Mouse (Mus musculus) MN1 (cell line): ENCODE measurements around the gene Pola2.

ENCODE experiments used
- DNase-seq: peaks from one replicate; pipeline ENCODE4 v3.0.0-alpha.2; 2016; ENCODE audit warnings: low spot score

The Pola2 gene

DNA sequence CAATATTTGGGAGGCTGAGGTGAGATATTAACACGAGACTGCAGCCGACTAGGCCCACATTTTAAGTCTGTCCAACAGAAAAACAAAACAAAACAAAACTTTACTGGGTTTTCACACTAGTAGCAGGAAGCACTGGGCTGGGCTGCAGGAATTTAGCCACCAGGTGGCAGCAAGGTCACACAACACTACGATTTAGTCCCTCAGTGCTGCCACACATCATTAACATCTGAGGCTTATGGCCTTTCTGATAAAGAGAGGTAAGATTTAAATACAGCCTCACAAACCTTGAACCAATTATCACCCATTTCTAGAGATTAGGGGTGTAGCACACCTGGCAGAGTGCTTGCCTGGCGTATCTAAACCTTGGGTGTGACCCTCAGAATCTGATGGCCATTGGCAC is 1.3 kb upstream of the Pola2 start:
- peak; percentile 82 for DNase-seq

DNA sequence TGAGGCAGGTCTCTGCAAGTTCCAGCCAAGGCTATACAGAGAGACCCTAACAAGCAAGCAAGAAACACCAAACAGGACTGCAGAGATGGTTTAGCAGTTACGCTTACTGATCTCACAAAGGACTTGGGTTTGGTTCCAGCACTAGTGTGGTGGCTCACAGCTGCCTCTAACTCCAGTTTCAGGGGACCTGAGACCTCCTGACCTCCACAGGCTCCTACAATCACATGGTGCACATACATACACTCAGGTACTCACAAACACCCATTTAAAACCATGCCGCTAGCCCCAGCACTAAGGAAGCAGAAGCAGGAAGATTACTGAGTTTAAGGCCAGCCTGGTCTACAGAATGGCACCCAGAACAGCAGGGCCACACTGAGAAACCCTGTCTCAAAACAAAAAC is 802 bp upstream of the Pola2 start:
- DNase-seq, result no peak

DNA sequence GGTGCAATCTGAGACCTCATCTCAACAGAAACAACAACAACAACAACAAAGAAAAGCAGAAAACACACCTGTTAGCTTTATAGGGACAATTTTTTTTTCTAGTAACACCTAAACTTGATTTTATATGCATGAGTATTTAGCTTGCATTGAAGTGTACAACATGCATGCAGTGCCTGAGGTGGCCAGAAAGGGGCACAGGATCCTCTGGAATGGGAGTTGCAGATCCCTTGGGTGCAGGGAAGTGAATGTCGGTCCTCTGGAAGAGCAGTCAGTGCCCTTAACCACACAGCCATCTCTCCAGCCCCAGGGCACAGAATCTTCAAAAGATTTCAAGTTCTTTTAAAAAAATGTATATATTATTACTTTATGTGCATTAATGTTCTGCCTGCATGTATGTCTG is 1.4 kb downstream of the Pola2 start:
- peak; percentile 32 for DNase-seq

DNA sequence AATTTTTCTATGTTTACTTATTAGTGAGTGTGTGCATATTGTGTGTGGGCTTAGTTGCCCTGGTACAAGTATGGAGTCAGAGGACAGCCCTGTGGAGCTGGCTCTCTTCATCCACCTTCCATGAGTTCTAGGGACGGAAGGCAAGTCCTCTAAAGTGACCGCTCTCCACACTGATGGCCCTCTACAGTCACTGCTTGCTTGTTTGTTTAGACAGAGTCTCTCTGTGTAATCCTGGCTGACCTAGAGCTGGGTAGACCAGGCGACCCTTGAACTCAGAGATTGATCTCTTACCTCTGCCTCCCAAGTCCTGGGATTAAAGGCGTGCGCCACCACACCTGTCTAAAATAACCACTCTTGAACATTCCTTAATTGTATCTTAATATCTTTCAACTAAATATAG is 6.6 kb downstream of the Pola2 start:
- DNase-seq, result no peak

DNA sequence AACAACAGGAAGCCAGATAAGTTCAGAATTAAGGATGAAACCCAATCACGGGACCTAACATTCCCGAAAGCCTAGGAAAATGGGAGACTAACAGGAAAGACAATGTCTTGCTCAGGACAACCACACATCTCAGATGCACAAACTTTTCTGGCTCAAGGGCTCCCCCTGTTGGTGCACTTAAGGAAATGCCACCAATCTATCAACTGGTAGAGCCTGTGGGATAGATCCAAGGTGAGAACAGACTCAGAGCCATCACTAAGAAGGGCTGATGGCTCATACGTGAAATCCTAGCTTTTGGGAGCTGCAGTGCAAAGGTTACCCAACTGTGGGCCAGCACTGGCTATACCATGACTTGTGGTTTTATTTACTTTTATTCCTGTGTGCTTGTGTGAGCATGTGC is 7.3 kb downstream of the Pola2 start:
- peak; percentile 82 for DNase-seq

DNA sequence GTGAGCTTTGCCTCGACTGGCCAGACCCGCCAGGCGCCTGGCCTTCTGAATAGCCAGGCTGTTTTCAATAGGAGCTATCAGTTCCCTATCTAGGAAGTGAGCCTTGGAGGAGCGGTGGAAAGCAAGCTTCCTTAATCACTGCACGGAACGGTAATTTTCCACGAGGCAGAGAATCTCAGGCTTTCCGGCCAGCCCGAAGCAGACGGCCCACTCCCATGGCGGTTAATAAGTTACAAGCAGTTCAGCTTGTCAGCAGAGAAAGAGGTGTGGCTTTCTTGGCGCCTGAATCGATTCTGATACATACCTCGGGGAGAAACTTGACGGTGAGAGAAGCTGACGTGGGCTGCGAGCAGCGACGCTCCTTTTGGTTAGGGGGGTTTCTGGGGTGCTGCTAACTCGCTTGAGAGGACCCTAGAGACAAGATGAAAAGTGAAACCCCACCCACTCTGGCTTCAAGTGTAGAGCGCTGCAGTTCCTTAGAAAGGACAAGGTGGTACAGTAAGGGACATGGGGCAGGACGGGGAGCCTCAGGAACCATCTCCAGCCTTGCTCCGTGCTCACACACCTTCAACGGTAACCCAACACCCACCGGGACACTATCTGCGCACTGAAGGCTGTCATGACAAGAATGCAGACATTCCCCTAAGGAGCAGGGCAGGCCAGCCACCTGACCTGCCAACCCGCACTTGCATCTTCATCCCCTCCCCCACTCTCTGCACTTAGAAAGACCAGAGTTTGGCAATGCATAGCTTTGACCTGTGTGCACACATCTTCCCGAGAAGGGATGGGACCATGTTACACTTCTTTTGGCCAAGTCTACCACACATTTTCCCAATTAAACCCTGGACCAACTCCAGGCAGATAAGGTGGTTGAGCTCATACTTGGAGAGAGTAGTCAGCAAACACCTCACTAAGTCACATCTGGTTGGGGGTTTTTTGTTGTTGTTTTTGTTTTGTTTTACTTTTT is 8.0 kb downstream of the Pola2 start:
- DNase-seq, result peak; percentile 29

DNA sequence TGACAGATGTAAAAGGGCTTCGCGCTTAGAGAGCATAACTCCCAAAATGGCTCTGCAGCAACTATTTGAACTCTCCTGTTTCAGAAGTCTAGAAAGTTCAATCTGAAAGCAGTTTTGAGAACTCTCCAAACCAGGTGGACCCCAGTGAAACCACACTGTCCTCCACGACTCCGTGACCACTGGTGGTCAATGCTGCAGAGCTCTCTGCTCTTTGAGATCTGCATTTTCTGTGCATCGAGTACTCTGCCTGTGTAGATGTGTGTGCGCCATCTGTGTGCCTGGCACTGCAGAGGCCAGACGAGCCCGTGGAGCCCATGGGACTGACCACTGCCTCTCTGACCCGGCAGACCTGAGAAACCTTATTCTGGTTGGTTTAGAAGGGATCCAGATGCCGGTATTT is 9.1 kb downstream of the Pola2 start:
- no peak for DNase-seq

DNA sequence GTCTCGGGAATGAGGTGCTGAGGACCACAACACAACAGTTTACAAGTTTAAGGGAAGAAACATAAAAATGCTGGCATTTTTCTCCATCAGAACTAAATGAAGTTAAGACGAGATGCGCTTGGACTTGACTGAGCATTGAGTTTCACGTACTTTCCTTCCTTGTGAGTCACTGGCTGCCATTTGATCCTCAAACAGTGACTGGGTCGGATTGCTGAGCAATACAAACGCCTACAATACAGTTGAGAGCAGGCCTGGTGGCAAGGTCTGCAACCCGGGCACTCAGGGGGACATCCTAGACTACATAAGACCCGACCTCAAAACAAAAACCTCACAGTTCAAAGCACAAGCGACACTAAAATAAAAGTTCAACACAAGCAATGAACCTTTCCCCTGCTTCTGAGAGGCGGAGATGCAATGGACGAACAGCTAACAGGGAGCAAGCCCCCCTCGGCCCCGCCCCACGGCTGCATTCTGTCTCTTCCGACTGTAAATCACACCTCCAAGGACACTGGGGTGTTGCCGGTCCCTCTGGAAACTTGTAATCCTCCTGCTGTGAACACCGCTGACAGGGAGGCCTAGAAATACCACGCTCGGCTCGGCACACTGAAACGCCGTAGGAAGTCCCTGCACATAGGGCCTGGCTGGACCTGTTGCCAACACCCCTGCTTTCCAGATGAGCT is 9.8 kb downstream of the Pola2 start:
- DNase-seq, result no peak

DNA sequence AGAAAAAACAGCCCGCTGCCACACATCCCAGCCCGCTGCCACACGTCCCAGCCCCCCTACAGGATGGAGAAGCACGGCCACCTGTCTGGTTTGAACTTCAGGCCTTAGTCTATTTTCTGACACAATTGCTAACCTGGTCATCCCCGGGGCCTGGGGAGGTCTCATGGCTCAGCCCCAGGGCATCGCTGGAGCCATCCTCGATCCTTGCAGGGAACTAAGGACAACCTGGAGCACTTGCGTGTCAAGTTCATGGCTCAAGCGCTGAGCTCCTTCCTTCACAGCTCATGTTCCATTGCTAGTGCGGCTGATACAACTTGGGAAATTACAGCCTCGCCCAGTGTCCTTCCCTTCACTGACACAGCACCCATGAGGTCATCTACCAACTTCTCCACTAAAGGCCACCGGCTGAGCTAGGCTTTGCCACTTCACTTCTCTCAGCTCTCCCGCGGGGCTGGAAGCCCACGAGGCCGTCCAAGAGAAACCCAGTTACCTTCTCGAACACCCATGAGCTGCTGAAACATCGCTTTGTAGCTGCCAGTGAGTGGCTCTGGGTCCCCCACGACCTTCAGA is 10.7 kb downstream of the Pola2 start:
- no peak for DNase-seq

DNA sequence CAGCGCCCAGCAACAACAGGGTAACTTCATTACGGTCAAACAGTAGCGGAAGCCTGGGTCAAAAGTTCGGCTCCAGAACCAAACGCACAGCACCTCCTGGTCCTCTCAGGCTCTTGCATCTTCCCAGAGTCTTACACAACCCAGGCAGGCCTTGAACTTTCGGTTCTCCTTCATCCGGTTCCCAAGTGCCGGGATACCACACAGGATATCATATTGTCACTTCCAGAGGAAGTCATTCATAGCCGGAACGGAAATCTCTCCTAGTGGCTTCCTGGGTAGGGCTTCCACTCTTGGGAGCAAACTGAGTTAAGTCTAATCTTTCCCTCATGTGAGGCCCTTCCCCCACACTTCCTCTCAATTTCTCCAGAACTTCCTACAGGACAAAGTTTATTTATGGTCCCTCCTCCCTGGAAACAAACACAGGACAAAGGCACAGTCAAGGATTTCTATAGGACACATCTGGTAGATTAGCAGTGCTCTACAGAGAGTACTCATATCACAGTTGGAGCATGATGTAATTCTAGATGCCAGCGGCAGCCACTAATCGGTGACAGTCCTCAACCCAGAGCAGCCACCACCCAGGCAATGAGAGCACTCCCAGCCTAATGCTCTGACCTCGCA is 11.8 kb downstream of the Pola2 start:
- peak; percentile 14 for DNase-seq

DNA sequence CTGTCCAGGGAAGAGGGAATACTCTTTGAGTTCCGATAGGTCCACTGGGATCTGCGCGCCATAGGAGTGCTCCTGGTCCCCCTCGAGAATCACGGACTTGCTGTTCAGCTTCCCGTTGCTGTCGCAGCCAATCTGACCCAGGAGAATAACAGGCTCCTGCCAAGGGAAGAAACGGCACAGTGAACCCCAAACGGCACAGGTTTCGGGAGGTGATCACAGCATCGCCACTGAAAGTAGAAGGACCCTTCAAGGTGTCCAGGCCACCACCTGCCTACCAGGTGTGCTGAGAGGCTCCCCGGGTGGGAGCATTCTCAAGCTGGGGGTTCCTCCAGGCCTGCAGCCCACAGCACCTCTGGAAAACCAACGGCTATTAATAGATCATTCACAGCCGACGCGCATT is 12.4 kb downstream of the Pola2 start:
- DNase-seq, result no peak

DNA sequence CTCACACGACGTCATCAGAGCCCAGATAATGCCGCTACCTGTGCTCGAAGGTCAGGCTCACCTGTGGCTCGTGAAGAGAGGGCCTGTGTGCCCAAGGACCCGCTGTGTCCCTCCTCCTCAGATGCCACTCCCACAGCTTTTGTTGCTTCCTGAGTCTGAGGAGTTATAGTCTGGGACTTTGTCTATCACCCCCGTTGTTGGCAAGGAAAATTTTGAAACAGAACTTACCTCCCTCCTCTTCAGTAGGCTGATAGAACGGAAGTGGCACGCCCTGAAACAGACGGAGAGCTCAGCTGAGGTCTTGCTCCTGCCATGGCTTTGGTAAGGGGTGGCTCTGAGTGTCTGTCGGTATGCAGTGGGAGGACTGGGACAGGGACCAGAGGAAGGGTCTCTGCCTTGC is 13.8 kb downstream of the Pola2 start:
- no peak for DNase-seq

DNA sequence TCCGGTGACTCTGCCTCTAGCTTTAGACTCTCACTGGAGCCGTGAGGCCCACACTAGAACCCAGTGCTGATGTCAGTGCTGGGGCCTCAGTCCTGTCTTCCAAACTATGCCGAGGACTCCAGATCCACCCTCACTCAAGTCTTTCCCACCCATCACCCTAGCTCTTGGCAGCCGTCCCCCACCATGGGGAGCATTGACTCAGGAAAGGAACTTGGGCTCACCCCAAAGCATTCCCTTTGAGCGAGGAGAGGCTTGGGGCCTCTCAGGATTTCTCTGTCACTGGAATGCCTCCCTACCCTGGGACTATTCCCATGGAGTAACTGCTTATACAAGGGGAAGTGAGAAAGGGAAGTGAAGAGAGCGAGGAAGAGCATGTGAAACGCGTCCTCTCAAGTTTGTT is 18.1 kb downstream of the Pola2 start:
- DNase-seq, result no peak

DNA sequence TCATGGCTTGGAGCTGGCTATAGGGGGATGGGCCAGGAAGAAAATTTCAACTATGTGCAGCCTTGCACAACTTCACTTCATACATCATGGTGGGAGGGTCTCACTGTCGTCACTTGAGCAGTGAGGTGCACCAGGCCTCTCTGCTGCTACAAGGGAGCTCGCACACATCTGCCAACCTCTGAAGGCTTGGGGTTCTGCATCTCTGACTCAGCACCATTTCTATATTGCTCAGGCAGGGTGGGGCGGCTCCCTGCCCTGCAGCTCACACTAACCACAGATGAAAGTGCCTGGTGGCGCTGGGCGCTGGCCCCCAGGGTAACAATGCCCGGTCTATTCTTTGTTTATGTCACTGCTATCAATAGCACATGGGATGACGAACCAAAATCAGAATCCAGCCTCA is 19.0 kb downstream of the Pola2 start:
- DNase-seq, result peak; percentile 41

DNA sequence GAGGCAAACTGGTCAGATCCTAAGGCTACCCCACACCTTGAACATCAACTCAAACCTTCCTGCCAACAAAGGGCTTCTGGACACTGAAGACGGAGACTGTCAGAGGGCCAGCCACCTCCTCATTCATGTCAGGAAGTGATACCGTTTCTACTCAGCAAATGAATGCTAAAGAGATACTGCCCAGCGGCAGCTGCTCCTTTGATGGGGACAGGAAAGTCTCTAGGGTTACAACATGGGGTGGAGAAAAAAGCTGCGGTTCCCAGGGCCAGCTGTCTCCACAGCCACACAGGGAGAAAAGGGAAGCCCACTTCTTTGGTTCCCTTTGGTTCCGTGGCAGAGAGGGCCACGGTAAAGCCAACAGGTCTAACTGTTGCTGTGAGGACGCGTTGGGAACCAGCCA is 19.9 kb downstream of the Pola2 start:
- DNase-seq, result no peak

DNA sequence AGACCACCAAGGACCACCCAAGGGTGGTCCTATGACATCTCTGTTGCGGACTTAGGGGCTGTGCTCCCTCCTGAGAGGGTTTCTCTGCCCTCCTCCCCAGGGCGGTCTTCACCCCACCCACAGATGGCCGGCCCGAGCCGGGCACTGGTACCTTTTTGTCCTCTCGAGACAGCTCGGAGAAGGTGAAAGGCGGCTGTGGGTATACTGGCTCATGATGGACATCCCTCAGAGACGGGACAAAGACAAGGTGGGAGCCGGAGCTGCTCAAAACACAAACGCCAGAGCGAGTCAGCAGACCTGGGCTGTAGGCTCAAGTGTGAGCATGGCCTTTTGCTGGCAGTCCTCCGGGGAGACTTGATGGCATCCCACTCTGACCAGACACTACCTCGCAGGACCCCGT is 20.6 kb downstream of the Pola2 start:
- DNase-seq, result no peak

DNA sequence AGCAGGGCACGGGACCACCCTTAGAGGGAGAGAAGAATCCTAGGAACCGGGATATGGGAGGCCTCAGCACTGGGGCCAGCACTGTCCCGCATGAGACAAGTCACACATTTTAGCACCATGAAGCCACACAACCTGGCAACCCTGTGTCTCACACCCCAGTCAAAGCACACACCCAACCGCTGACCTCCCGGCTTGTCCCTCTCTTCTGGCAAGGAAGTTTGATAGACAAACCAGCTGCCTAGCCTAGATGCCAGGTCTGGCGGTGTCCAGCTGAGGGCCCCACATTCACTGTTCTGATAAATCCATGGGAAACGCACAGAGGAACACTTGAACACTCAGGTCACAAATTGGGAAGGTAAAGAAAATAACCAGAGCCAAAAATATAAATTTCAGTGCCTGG is 21.4 kb downstream of the Pola2 start:
- no peak for DNase-seq

DNA sequence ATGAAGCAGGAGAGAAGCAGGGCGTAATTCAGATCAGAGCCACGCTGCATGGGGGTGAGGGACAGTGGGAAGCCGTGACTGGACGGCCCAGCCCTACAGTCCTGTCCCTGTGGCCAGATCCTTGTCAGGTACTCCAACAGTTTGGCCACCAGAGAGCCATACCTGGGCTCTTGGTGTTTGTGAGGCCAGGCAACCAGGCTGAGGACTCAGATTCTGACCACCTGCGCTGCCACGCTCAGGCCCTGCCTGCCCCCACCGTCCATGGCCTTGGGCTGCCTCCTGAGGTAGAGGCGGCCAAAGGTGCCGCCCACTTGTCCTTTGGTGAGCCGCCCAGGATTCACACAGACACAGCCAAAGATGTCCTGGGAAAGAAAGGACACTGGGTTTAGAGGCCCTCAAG is 23.3 kb downstream of the Pola2 start:
- DNase-seq, result peak; percentile 17

DNA sequence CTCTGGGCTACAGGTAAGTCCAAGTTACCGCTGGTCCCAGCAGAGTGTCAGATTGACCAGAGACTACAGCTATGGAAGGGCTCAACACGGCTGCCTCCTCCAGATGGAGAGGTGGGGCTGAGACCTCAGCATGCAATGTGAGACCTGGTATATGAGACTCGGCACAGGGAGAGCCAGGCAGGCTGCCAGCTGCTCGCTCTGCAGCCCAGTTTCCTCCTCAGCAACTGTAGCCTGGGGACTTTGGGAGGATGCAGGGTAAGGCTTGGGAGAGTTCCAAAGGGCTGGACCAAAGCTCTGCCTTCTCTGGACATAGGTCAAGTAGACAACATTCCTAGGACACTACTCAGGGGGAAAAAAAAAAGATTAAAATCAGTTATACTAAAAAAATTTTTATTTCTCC is 23.8 kb downstream of the Pola2 start:
- DNase-seq, result peak; percentile 79

DNA sequence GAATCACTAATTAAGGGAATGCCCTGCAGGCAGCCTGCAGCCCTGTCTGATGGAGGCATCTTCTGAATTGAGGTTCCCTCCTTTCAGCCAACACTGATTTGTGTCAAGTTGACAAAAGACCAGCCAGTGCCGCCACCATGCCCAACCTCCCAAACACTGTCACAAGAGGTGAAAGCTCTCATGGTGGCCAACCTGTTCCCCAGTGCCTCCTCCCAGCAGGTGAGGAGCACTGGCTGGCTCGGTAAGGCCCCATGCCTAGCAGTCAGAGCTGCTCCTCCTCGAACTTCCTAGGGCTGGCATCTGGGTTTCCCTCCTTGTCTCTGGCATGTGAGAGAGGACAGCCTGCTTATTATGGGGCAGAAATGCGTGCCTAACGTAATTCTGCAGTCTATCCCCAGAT is 24.3 kb downstream of the Pola2 start:
- no peak for DNase-seq

DNA sequence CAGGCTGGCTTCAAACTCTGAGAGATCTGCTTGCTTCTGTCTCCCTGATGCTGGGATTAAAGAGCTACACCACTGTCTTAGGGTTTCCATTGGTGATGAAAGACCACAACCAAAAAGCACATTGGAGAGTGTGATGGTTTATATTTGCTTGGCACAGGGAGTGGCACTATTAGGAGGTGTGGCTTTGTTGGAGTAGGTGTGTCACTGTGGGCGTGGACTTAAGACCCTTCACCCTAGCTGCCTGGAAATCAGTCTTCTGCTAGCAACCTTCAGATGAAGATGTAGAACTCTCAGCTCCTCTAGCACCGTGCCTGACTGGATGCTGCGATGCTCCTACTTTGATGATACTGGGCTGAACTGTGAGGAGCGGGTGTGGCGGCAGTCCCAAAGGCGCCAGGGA is 25.5 kb downstream of the Pola2 start:
- no peak for DNase-seq

DNA sequence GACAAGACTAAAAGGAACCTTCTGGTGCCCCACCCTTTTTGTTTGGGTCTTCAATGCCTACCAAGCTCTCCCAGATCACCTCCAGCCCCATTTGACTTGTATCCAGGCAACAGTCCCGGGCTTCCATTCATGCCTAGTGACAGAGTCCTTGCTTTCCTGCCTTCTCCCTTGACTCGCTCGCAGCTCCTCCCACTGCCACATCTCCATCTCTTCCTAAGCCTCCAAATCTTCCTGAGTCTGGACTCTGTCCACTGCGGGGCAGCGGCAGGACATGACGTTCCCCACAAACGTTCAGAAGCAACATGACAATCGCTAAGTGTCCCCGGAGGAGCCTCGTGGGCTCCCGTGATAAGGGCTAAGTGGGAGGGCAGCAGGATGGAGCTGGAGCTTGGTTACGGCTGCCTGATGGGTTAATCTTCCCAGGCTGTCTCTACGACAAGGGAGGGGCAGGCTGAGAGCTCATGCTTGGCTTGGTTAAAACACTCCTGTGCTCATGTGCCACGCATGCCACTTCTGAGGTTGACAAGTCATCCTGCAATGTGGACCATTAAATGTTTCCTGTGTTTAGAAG is 26.1 kb downstream of the Pola2 start:
- DNase-seq, result peak; percentile 40
